ENCODE assay signal across 26 mouse cellular contexts in the genomic region with DNA sequence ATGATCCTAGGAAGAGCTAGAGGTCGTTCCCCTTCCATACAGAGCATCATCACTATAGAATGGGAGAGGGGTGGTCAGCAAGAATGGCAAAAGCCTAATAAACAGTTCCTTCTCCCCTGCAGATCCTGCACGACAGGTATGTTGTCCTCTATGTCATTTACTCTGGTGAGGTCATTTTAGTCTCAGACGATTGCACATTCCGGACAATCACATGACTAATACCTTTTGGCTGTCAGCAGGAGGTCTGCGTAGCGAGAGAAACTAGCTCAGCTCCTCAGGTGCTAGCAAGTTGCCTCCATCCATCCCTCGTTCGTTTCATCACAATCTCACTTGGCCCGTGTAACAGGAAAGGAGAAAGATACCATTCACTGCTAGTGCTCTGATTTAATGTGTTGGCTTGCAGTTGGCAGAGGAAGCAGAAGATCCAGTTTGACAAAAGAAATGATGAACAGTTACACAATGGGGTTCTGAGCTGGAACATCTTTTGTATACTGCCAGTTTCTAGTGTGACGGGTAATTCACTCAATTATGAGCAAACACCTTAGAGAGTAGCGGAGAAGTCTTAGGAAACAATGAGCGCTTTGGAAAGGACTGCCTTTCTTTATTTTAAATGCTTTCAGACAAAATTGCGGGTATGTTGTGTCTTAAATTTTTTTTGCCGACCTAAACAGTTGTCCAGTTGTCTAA. TPM values are rescaled to one million over a fixed set of nuclear protein-coding genes. Genes with fewer than 3 reads are reported as not detected.
A peak's percentile ranks its signal among the peaks of the same experiment; 100 is the strongest.
DNase-seq lines count a peak whose midpoint lies in the region; ATAC-seq and TF ChIP-seq lines count a peak whose summit lies in the region.
"Had no signal": no experiment of that assay in that cellular context is flagged by ENCODE, and none has a peak within 500 bp of the region (broad histone marks: within the 10 kb centered on the region; RNA-seq: fewer than 3 reads in every experiment).

No protein-coding gene starts in this region.

- no peak overlapping the region for H3K4me3 ChIP-seq in forebrain, postnatal 0 days (ENCODE audit: low read depth, low read length)
- no peak overlapping the region for H3K4me3 ChIP-seq in forebrain, embryonic 13.5 days
- H3K4me3 ChIP-seq: heart, embryonic 10.5 days; heart, embryonic 15.5 days; layer of hippocampus, adult 2 months; left cerebral cortex, adult 2 months; limb, embryonic 15.5 days; liver, embryonic 15.5 days; midbrain, embryonic 15.5 days had no signal

- H3K27me3 ChIP-seq in forebrain, postnatal 0 days (ENCODE audit: insufficient read depth, low read length) = no peaks in the 10 kb centered on the region
- H3K27me3 ChIP-seq in forebrain, embryonic 13.5 days = no peaks in the 10 kb centered on the region
- H3K27me3 ChIP-seq: heart, embryonic 15.5 days; limb, embryonic 15.5 days; liver, embryonic 15.5 days; midbrain, embryonic 15.5 days had no signal

- H3K9ac ChIP-seq in forebrain, postnatal 0 days = no peak overlapping the region
- H3K9ac ChIP-seq in forebrain, embryonic 13.5 days = no peak overlapping the region
- H3K9ac ChIP-seq: heart, embryonic 15.5 days; limb, embryonic 15.5 days; liver, embryonic 15.5 days; lung, embryonic 14.5 days; midbrain, embryonic 15.5 days had no signal

- peak; percentile 58; the same call in 1 of the 2 replicates for ATAC-seq in forebrain, postnatal 0 days
- ATAC-seq in forebrain, embryonic 13.5 days = no peak
- ATAC-seq: hindbrain, embryonic 16.5 days; midbrain, embryonic 15.5 days had no signal

- H3K27ac ChIP-seq in forebrain, postnatal 0 days (ENCODE audit: low read depth, low read length) = no peak overlapping the region
- H3K27ac ChIP-seq in forebrain, embryonic 13.5 days = no peak overlapping the region
- H3K27ac ChIP-seq: heart, embryonic 10.5 days; heart, embryonic 15.5 days; layer of hippocampus, adult 2 months; left cerebral cortex, adult 2 months; limb, embryonic 15.5 days; liver, embryonic 15.5 days; midbrain, embryonic 15.5 days had no signal

- 57% methylated on average over 14 of the region's 14 CpGs for WGBS in forebrain, postnatal 0 days
- WGBS in forebrain, embryonic 13.5 days = 71% methylated on average over 14 of the region's 14 CpGs

- H3K4me2 ChIP-seq in forebrain, postnatal 0 days (ENCODE audit: low read depth) = no peak overlapping the region
- no peak overlapping the region for H3K4me2 ChIP-seq in forebrain, embryonic 13.5 days
- H3K4me2 ChIP-seq: heart, embryonic 15.5 days; limb, embryonic 15.5 days; liver, embryonic 15.5 days; lung, embryonic 14.5 days; midbrain, embryonic 15.5 days had no signal

- H3K4me1 ChIP-seq in forebrain, postnatal 0 days (ENCODE audit: insufficient read depth) = no peaks in the 10 kb centered on the region
- peaks cover 7% of the 10 kb centered on the region; the same call in 1 of the 2 replicates for H3K4me1 ChIP-seq in forebrain, embryonic 13.5 days
- H3K4me1 ChIP-seq: midbrain, embryonic 15.5 days had no signal

- DNase-seq in forebrain, postnatal 0 days = no peak
- DNase-seq in urinary bladder, postnatal 14 days (ENCODE audit: low spot score) = peak; percentile 35
- no peak for DNase-seq in urinary bladder, postnatal 36 days (ENCODE audit: low spot score in 2 of 2)
- peak; percentile 99 for DNase-seq in gonadal fat pad, adult 2 months (ENCODE audit: low read depth)
- DNase-seq in adrenal gland, adult 2 months = no peak
- DNase-seq in left cerebral cortex, postnatal 10 days (ENCODE audit: extremely low spot score in 1 of 2, low spot score in 2 of 2) = no peak
- DNase-seq: adrenal gland, postnatal 36 days; cerebellum, adult 9-10 months; embryo, embryonic 11 days; gastrocnemius, postnatal 14 days; heart, adult 11 months; kidney, postnatal 25 days; lung, embryonic 14.5 days; lung, postnatal 14 days; right cerebral cortex, postnatal 25 days; thymus, adult 2 months; thymus, postnatal 36 days had no signal

- intact Hi-C loops in left cerebral cortex, postnatal 10 days (cut with DNase I) = no loop called here

- H3K36me3 ChIP-seq in forebrain, postnatal 0 days (ENCODE audit: insufficient read depth) = no peaks in the 10 kb centered on the region
- no peaks in the 10 kb centered on the region for H3K36me3 ChIP-seq in forebrain, embryonic 13.5 days (ENCODE audit: poor library complexity, severe bottlenecking)
- H3K36me3 ChIP-seq: heart, embryonic 10.5 days; heart, embryonic 15.5 days; limb, embryonic 15.5 days; liver, embryonic 15.5 days; midbrain, embryonic 15.5 days had no signal

- TF ChIP-seq CTCF in forebrain, postnatal 0 days (IDR thresholded peaks at IDR 0.05; ENCODE audit: low read depth) = no peak

- no peaks in the 10 kb centered on the region for H3K9me3 ChIP-seq in forebrain, postnatal 0 days (ENCODE audit: low read length)
- H3K9me3 ChIP-seq in forebrain, embryonic 13.5 days (replicated peaks) = no peaks in the 10 kb centered on the region
- H3K9me3 ChIP-seq: heart, embryonic 10.5 days; heart, embryonic 15.5 days; limb, embryonic 15.5 days; liver, embryonic 15.5 days; midbrain, embryonic 15.5 days had no signal

RNA-seq across cellular contexts. Expression of a gene that starts 33.0 kb away (rescaled TPM):
- 166 and 195 TPM in 2 replicates for total RNA-seq in forebrain, postnatal 0 days (2014; rRNA removed)
- polyA plus RNA-seq in forebrain, postnatal 0 days (2015; fragmentation: Nextera tagmentation; extraction: Ambion mirVana) = 205 and 209 TPM in 2 replicates
- 213 and 246 TPM in 2 replicates for polyA plus RNA-seq in forebrain, embryonic 13.5 days (2015; fragmentation: Nextera tagmentation; extraction: Ambion mirVana)
- polyA plus RNA-seq in gonadal fat pad, adult 2 months (2012; rRNA removed) = 33.8 and 46.0 TPM in 2 replicates
- 100 to 1,000 TPM; 389 to 475 TPM for total RNA-seq in adrenal gland, adult 2 months (2021)
- polyA plus RNA-seq in adrenal gland, adult 2 months (2012; rRNA removed) = 4.6 and 6.4 TPM in 2 replicates
- total RNA-seq in left cerebral cortex, postnatal 10 days (2021) = 100 to 1,000 TPM; 365 to 391 TPM

Comparison
In these comparisons a context has a peak if more than half of its experiments do, and no peak if none do; other contexts are left out.
1. DNase-seq: peak in urinary bladder, postnatal 14 days (single experiment) and gonadal fat pad, adult 2 months (single experiment); none in forebrain, postnatal 0 days (single experiment), urinary bladder, postnatal 36 days (0 of 2), adrenal gland, adult 2 months (single experiment) and left cerebral cortex, postnatal 10 days (0 of 2).